Mouse (Mus musculus) embryonic facial prominence, embryonic 11.5 days (tissue): ENCODE measurements at regions not wholly inside any gene's neighbourhood (a gene's known extent, or its start where the extent isn't known, plus 50 kb on each side); places are given as distances from the start of the nearest gene placed in this dataset.

Experiments used
- ATAC-seq: fragments of 200-750 bp; cut with Nextera tagmentation; replicated peaks from 2 replicates; pipeline ENCODE4 v1.8.0; 2017; ENCODE audit warnings: low read depth; ENCODE audit not compliant: insufficient number of reproducible peaks, low FRiP score, low TSS enrichment
- DNase-seq: peaks from one replicate; pipeline ENCODE4 v3.0.0-alpha.2; 2015; ENCODE audit warnings: low spot score
- H3K27ac ChIP-seq: fragments of 300-500 bp; sonication (generic); replicated peaks from 2 replicates; pipeline ENCODE4 v1.5.1; 2014; ENCODE audit warnings: mild to moderate bottlenecking, low read depth, low read length, control low read depth
- H3K27me3 ChIP-seq: fragments of 300-500 bp; sonication (generic); 2 replicates; pipeline ENCODE4 v1.6.1; 2014; ENCODE audit warnings: mild to moderate bottlenecking, low read length, moderate library complexity, mixed read lengths; ENCODE audit not compliant: control insufficient read depth, insufficient read depth
- H3K36me3 ChIP-seq: fragments of 300-500 bp; sonication (generic); replicated peaks from 2 replicates; pipeline ENCODE4 v1.6.1; 2014; ENCODE audit warnings: low read depth, mild to moderate bottlenecking, low read length, moderate library complexity, mixed read lengths; ENCODE audit not compliant: control insufficient read depth, insufficient read depth
- H3K4me1 ChIP-seq: fragments of 300-500 bp; sonication (generic); 2 replicates; pipeline ENCODE4 v1.6.1; 2014; ENCODE audit warnings: low read length, mixed read lengths; ENCODE audit not compliant: control insufficient read depth, insufficient read depth
- H3K4me2 ChIP-seq: fragments of 300-500 bp; sonication (generic); 2 replicates; pipeline ENCODE4 v1.6.1; 2014; ENCODE audit warnings: low read depth, mild to moderate bottlenecking, control low read depth, low read length, moderate library complexity
- H3K4me3 ChIP-seq: fragments of 300-500 bp; sonication (generic); 2 replicates; pipeline ENCODE4 v1.5.1; 2014; ENCODE audit warnings: low read depth, low read length, control low read depth
- H3K9ac ChIP-seq: fragments of 300-500 bp; sonication (generic); replicated peaks from 2 replicates; pipeline ENCODE4 v1.6.1; 2014; ENCODE audit warnings: mild to moderate bottlenecking, control low read depth, low read length
- H3K9me3 ChIP-seq: fragments of 300-500 bp; sonication (generic); replicated peaks from 2 replicates; pipeline ENCODE4 v1.6.1; 2016; ENCODE audit warnings: mild to moderate bottlenecking, low read length, inconsistent platforms, mixed read lengths; ENCODE audit not compliant: control insufficient read depth
- WGBS: fragments of 180-500 bp; shearing (Covaris S2); extraction: QIAGEN DNeasy Blood & Tissue Kit; methylation state at CpG from one replicate; pipeline ENCODE4 v1.1.7; 2014; 5-methylcytosine and 5-hydroxymethylcytosine counted together

- no peaks in the 10 kb centered on the region for H3K9me3 ChIP-seq
- no peaks in the 10 kb centered on the region for H3K36me3 ChIP-seq
- no peak overlapping the region for H3K27ac ChIP-seq
- no peaks in the 10 kb centered on the region for H3K4me1 ChIP-seq
- no peaks in the 10 kb centered on the region for H3K27me3 ChIP-seq
- no peak for ATAC-seq
- H3K4me2 ChIP-seq, result no peak overlapping the region
- 80% methylated on average over 2 of the region's 2 CpGs for WGBS
- no peak overlapping the region for H3K4me3 ChIP-seq
- no peak for DNase-seq
- H3K9ac ChIP-seq, result no peak overlapping the region
Measured at GRCm38 (mm10) chr11:111671865-111672264, 605.9 kb downstream of the Kcnj2 start.

DNA sequence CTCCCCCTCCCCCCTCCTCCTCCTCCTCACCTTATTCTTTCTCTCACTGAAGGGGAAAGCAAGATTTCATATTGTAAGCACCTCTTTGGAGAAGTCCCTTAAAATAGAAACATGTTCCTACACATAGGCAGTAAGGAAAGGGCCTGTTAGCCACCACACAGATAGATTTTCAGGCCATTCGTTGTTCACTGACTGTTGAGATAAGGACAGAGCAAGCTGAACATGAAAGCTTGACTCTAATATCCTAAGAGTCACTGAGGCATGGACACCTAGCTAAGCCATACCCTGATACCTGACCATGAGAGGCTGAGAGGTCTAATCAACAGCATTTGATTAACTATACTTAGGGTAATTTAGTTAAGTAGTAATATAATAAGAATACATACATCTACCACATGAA, 609.7 kb downstream of the Kcnj2 start:
- Histone ChIP-seq H3K27me3 (no peaks in the 10 kb centered on the region), H3K4me1 (no peaks in the 10 kb centered on the region), H3K36me3 (no peaks in the 10 kb centered on the region), H3K4me2 (no peak overlapping the region), H3K9me3 (no peaks in the 10 kb centered on the region), H3K27ac (no peak overlapping the region), H3K9ac (no peak overlapping the region), H3K4me3 (no peak overlapping the region)
- WGBS, result 81% methylated on average over 1 of the region's 1 CpGs
- ATAC-seq (no peak), DNase-seq (no peak)

DNA sequence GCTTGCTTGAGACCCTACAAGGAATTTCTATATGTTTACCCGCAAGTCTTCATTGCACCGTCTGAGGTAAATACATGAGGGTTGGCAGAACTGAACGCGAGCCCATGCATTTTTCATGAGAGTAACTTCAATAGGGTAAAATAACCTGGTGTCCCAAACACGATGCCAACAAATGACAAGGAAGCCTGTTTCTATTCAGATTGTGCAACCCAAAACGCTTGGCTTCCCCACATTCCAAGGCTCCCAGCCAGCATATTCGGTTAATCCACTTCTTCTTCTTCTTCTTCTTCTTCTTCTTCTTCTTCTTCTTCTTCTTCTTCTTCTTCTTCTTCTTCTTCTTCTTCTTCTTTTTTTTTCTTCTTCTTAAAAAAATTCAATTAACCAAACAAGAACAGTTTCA, 616.4 kb downstream of the Kcnj2 start:
- no peak for DNase-seq

GRCm38 (mm10) chr11:111683909-111684308, 617.9 kb downstream of the Kcnj2 start:
- WGBS, result 88% methylated on average over 4 of the region's 4 CpGs
- Histone ChIP-seq H3K27ac (no peak overlapping the region), H3K9me3 (no peaks in the 10 kb centered on the region), H3K27me3 (no peaks in the 10 kb centered on the region), H3K4me3 (no peak overlapping the region), H3K4me1 (no peaks in the 10 kb centered on the region), H3K4me2 (no peak overlapping the region), H3K36me3 (no peaks in the 10 kb centered on the region), H3K9ac (no peak overlapping the region)
- ATAC-seq (no peak), DNase-seq (no peak)

More for the DNA sequence above, 616.4 kb downstream of the Kcnj2 start:
- Histone ChIP-seq H3K36me3 (no peaks in the 10 kb centered on the region), H3K27ac (no peak overlapping the region), H3K27me3 (no peaks in the 10 kb centered on the region), H3K4me3 (no peak overlapping the region), H3K4me1 (no peaks in the 10 kb centered on the region), H3K9me3 (no peaks in the 10 kb centered on the region), H3K4me2 (no peak overlapping the region), H3K9ac (no peak overlapping the region)
- no peak for ATAC-seq
- 88% methylated on average over 7 of the region's 7 CpGs for WGBS

- no peaks in the 10 kb centered on the region for H3K27me3 ChIP-seq
- H3K4me2 ChIP-seq, result no peak overlapping the region
- no peaks in the 10 kb centered on the region for H3K36me3 ChIP-seq
- 64% methylated on average over 3 of the region's 3 CpGs for WGBS
- no peaks in the 10 kb centered on the region for H3K9me3 ChIP-seq
- no peak overlapping the region for H3K27ac ChIP-seq
- H3K4me1 ChIP-seq, result no peaks in the 10 kb centered on the region
- DNase-seq (no peak), ATAC-seq (no peak)
- no peak overlapping the region for H3K9ac ChIP-seq
- no peak overlapping the region for H3K4me3 ChIP-seq
Measured at GRCm38 (mm10) chr11:111687769-111688168, 621.8 kb downstream of the Kcnj2 start.

GRCm38 (mm10) chr11:111688186-111688860, 622.4 kb downstream of the Kcnj2 start:
- no peaks in the 10 kb centered on the region for H3K27me3 ChIP-seq
- H3K36me3 ChIP-seq, result no peaks in the 10 kb centered on the region
- H3K27ac ChIP-seq, result no peak overlapping the region
- H3K4me1 ChIP-seq, result no peaks in the 10 kb centered on the region
- ATAC-seq (no peak), DNase-seq (no peak)
- H3K4me2 ChIP-seq, result no peak overlapping the region
- H3K9me3 ChIP-seq, result no peaks in the 10 kb centered on the region
- no peak overlapping the region for H3K4me3 ChIP-seq
- no peak overlapping the region for H3K9ac ChIP-seq
- WGBS, result 77% methylated on average over 6 of the region's 6 CpGs

DNA sequence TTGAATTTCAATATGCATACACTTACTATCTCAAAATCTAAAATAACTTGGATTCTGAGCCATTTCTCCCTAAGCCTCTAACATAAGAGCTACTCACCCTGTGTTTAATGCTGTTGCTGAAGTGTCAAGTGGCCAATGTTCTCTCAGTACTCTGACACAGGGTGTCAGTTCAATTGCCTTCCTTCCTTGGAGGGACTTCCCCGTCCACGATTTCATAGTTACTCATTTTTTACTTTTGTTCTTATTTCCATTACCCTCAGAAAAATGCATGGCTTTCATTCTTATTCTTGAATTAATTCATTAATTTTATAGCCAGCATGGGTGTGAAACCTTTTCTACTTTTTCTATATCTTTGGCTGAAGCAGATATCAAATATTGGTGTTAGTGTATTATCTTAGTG, 623.9 kb downstream of the Kcnj2 start:
- H3K9me3 ChIP-seq, result no peaks in the 10 kb centered on the region

DNA sequence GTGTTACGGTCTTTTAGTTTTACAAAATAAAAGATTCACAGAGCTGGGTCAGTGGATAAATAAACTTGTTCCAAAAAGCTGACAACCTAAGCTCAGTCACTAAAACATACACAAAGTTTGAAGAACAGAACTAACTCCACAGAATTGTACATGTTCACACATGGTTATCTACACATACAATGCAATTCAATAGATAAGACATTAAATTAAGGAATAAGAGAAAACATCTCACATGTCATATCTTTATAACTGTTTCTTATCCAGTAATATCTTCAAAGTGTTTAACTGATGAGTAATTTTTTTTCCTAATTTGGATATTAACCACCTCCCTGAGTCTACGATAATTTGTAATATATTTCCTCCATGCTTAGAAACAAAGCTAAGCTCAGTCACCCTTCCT, 625.5 kb downstream of the Kcnj2 start:
- H3K27ac ChIP-seq, result no peak overlapping the region
- DNase-seq, result no peak
- H3K27me3 ChIP-seq, result no peaks in the 10 kb centered on the region
- no peak overlapping the region for H3K9ac ChIP-seq
- 91% methylated on average over 2 of the region's 2 CpGs for WGBS
- no peak for ATAC-seq
- no peaks in the 10 kb centered on the region for H3K4me1 ChIP-seq
- no peak overlapping the region for H3K4me2 ChIP-seq
- no peaks in the 10 kb centered on the region for H3K36me3 ChIP-seq
- H3K9me3 ChIP-seq, result no peaks in the 10 kb centered on the region
- no peak overlapping the region for H3K4me3 ChIP-seq

More for the DNA sequence above, 623.9 kb downstream of the Kcnj2 start:
- Histone ChIP-seq H3K36me3 (no peaks in the 10 kb centered on the region), H3K27ac (no peak overlapping the region), H3K9ac (no peak overlapping the region), H3K4me3 (no peak overlapping the region), H3K4me2 (no peak overlapping the region), H3K4me1 (no peaks in the 10 kb centered on the region), H3K27me3 (no peaks in the 10 kb centered on the region)
- ATAC-seq, result no peak
- no peak for DNase-seq
- 70% methylated on average over 2 of the region's 2 CpGs for WGBS
